Mouse (Mus musculus): ENCODE measurements around the gene Tmem161a.
A peak's percentile ranks its signal among the peaks of the same experiment; 100 is the strongest.
"Not testable (repeated sequence)": the region's sequence is repeated elsewhere in the genome, so short reads cannot be mapped to it uniquely, and the experiment has no call there.

Tmem161a gene

GRCm38 (mm10) chr8:70211275-70211674 is 39.1 kb downstream of the Tmem161a start:
- no peak for DNase-seq (ENCODE audit: low spot score)

GRCm38 (mm10) chr8:70211726-70212111 is 39.6 kb downstream of the Tmem161a start:
- DNase-seq (ENCODE audit: low spot score), result peak; percentile 43

GRCm38 (mm10) chr8:70212112-70213055 is 40.2 kb downstream of the Tmem161a start, which contains the start of gene Slc25a42:
Gene Slc25a42, minus strand, starts transcription at chr8:70212305.
- peak; percentile 100 for DNase-seq (ENCODE audit: low spot score)

- DNase-seq (ENCODE audit: low spot score), result peak; percentile 53
Observed at GRCm38 (mm10) chr8:70214411-70214810, 42.3 kb downstream of the Tmem161a start.

DNA sequence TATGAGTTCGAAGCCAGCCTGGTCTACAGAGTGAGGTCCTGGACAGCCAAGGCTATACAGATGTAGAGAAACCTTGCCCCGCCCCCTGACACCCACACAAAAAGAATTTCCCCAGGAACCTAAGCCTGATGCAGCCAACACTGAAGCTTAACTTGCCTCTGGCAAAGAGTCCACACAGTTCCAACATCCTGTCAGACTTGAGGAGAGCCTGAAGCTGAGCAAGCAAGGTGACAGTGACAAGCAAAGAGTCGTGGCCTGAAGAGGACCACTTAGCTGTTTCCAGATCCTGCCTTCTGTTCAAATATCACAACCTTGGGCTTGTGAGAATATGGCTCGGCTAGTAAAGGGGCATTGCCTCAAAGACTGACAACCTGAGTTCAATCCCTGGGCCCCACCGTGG is 42.9 kb downstream of the Tmem161a start:
- DNase-seq (ENCODE audit: low spot score), result peak; percentile 33

GRCm38 (mm10) chr8:70216161-70216560 is 44.0 kb downstream of the Tmem161a start:
- not testable (repeated sequence) for DNase-seq (ENCODE audit: low spot score)

DNA sequence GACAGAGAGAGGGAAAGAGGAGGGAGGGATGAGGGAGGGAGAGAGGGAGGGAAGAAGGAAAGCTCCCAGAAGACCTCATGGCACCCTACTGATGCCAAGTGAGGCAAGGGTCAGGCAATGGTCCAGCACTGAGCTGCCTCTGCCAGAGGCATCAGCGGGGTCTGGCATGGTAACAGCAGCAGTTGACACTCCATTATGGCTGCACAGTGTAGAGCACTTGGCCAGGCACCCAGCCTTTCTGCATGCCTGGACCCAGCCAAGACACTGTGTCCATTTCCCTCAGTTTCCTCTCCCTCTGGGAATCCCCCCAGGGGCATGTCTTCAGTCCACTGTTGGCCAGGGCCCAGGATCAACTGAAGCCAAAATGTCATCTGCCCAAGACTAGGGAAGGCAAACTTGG is 44.4 kb downstream of the Tmem161a start:
- DNase-seq (ENCODE audit: low spot score), result peak; percentile 97

- DNase-seq (ENCODE audit: low spot score), result peak; percentile 48
Observed at GRCm38 (mm10) chr8:70217441-70217840, 45.3 kb downstream of the Tmem161a start.

- no peak for DNase-seq (ENCODE audit: low spot score)
Observed at GRCm38 (mm10) chr8:70219107-70219684, 47.0 kb downstream of the Tmem161a start.

- peak; percentile 79 for DNase-seq (ENCODE audit: low spot score)
Observed at GRCm38 (mm10) chr8:70220236-70220840, 48.2 kb downstream of the Tmem161a start.

DNA sequence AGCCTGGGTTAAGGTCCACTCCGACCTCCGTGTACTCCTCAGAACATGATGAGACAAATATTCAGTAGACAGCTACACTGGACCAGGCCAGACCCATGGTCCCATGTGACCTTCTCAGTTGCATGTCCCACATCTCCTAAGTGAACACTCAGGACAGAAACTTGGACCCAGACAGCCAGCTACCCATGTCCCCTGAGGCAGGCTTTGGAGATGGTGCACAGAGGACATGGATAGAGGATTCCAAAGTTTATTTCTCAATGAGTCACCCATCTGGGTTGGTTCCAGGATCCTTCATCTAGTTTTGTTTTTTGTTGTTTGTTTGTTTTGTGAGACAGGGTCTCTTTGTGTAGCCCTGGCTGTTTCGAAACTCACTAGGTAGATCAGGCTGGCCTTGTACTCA is 48.8 kb downstream of the Tmem161a start:
- DNase-seq (ENCODE audit: low spot score), result peak; percentile 78

DNA sequence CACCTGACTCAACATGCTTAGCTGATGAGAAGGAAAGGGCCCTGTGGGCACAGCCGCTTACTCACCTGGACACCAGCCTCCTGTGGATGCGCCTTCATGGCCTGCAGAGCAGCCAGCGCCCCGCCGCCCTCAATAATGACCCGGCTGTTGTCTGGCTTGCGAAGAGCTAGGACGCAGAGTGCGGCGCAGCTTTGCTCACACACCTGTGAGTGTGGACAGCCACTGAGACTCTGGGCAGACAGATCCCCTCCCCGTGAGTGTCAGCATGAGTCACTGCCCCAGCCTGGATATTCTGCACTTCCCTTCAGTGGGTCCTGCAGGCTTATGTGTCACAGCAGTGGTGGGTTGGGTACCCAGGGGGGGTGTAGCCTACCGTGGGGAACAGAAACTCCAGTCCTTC is 49.9 kb downstream of the Tmem161a start:
- DNase-seq (ENCODE audit: low spot score), result no peak

DNA sequence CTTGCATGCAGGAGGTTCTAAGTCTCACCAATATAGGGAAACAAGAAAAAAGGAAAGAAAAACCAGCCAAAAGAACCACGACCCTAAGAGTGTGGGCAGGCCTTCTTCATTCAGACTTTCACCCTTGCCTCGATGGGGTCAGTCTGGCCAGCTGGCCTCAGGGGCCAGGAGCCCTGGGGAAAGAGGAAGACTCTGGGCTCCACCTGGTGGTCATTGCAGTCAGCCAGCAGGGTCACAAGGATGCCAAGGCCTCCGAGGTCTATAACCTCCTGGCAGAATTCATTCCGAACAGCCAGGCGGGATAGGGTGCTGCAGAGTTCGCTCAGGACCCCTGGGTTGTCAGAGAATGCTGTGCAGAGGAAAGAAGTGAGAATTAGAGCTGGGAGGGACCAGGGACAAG is 51.2 kb downstream of the Tmem161a start:
- DNase-seq (ENCODE audit: low spot score), result peak; percentile 82

DNA sequence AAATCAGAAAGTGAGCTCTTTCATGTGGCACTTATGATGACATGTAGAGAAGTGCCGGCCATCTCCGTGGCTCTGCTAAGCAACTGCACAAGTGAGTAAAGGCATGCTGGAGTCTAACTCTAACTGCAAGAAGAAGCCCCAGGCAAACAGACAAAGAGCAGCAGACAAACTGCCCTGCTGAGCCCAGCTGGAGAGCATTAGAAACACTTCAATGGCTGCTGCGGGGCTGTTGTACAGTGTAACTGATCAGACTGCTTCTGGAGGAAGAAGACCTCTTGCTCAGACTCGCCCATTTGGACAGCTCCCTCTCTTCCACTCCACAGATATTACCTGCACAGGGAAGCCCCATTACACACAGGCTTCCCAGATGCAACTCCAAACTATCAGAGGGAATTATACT is 55.8 kb downstream of the Tmem161a start:
- DNase-seq (ENCODE audit: low spot score), result no peak

- DNase-seq (ENCODE audit: low spot score), result no peak
Observed at GRCm38 (mm10) chr8:70230837-70231236, 58.7 kb downstream of the Tmem161a start.
